Mouse (Mus musculus) brain, embryonic 14.5 days (tissue): ENCODE measurements around the gene Krtap4-13. TPM values are rescaled to one million over a fixed set of nuclear protein-coding genes. Genes with fewer than 3 reads are reported as not detected.

Experiments
- DNase-seq: peaks from one replicate; pipeline ENCODE4 v3.0.0-alpha.2; 2011; ENCODE audit warnings: low read depth
- CTCF ChIP-seq: fragments of 200-500 bp; IDR thresholded peaks from 2 replicates; pipeline ENCODE4 v1.5.1; 2012; ENCODE audit warnings: inconsistent platforms, mild to moderate bottlenecking, moderate library complexity, borderline replicate concordance; ENCODE audit not compliant: insufficient read depth, insufficient read length; ENCODE audit errors: extremely low read depth
- POLR2A ChIP-seq: fragments of 200-500 bp; IDR thresholded peaks from 2 replicates; pipeline ENCODE4 v1.6.1; 2012; ENCODE audit warnings: mild to moderate bottlenecking, inconsistent platforms, borderline replicate concordance; ENCODE audit not compliant: poor library complexity, insufficient read depth, insufficient read length, severe bottlenecking; ENCODE audit errors: extremely low read depth
- polyA plus RNA-seq: library from polyadenylated mRNA; depleted of rRNA; stranded (reverse); fragments of >200 nt; gene quantifications from 2 replicates; pipeline ENCODE4 v1.2.3, GENCODE M21; 2012; rRNA removed

The Krtap4-13 gene
- polyA plus RNA-seq, 1 experiment = not detected

- DNase-seq = no peak
- TF ChIP-seq CTCF (no peak), POLR2A (no peak)
Observed at GRCm38 (mm10) chr11:99768410-99768809, 41.3 kb downstream of the Krtap4-13 start.

Other genes starting within 250 kb of the Krtap4-13 start
- gene Krtap3-1, start 243.3 kb downstream of the Krtap4-13 start, polyA plus RNA-seq = not detected in 2 replicates
- not detected in 2 replicates for gene Krtap1-5, start 228.9 kb downstream of the Krtap4-13 start, polyA plus RNA-seq
- not detected in 2 replicates for gene Krtap1-4, start 226.2 kb downstream of the Krtap4-13 start, polyA plus RNA-seq
- not detected in 2 replicates for gene Krtap1-3, start 218.6 kb downstream of the Krtap4-13 start, polyA plus RNA-seq
- not detected in 2 replicates for gene Krtap9-3, start 211.8 kb downstream of the Krtap4-13 start, polyA plus RNA-seq
- not detected in 2 replicates for gene Gm11938, start 206.6 kb downstream of the Krtap4-13 start, polyA plus RNA-seq
- not detected in 2 replicates for gene Gm11937, start 199.7 kb downstream of the Krtap4-13 start, polyA plus RNA-seq
- gene Krtap2-4, start 195.0 kb downstream of the Krtap4-13 start, polyA plus RNA-seq = not detected in 2 replicates
- not detected in 2 replicates for gene Gm11562, start 189.5 kb downstream of the Krtap4-13 start, polyA plus RNA-seq
- gene Krtap4-1, start 181.7 kb downstream of the Krtap4-13 start, polyA plus RNA-seq = not detected in 2 replicates
- gene Krtap4-2, start 174.8 kb downstream of the Krtap4-13 start, polyA plus RNA-seq = not detected in 2 replicates
- gene Krtap4-7, start 165.8 kb downstream of the Krtap4-13 start, polyA plus RNA-seq = not detected in 2 replicates
- gene Gm11555, start 159.7 kb downstream of the Krtap4-13 start, polyA plus RNA-seq = not detected in 2 replicates
- gene Gm11563, start 150.9 kb downstream of the Krtap4-13 start, polyA plus RNA-seq = not detected in 2 replicates
- not detected in 2 replicates for gene Krtap4-6, start 143.9 kb downstream of the Krtap4-13 start, polyA plus RNA-seq
- not detected in 2 replicates for gene Gm14190, start 119.2 kb downstream of the Krtap4-13 start, polyA plus RNA-seq
- gene Gm14180, start 75.6 kb downstream of the Krtap4-13 start, polyA plus RNA-seq = not detected in 2 replicates
- gene Gm11595, start 37.0 kb downstream of the Krtap4-13 start, polyA plus RNA-seq = not detected in 2 replicates
- gene Krtap4-8, start 29.2 kb downstream of the Krtap4-13 start, polyA plus RNA-seq = not detected in 2 replicates
- gene Krtap4-9, start 24.7 kb downstream of the Krtap4-13 start, polyA plus RNA-seq = not detected in 2 replicates
- gene Gm11596, start 16.4 kb downstream of the Krtap4-13 start, polyA plus RNA-seq = not detected in 2 replicates
- not detected in 2 replicates for gene Gm11569, start 11.0 kb downstream of the Krtap4-13 start, polyA plus RNA-seq
- gene Gm11554, start 5.4 kb downstream of the Krtap4-13 start, polyA plus RNA-seq = not detected in 2 replicates
- not detected in 2 replicates for gene Gm11564, start 5.8 kb upstream of the Krtap4-13 start, polyA plus RNA-seq
- gene 2300003K06Rik, start 28.2 kb upstream of the Krtap4-13 start, polyA plus RNA-seq = not detected in 2 replicates
- not detected in 2 replicates for gene Krtap4-16, start 41.7 kb upstream of the Krtap4-13 start, polyA plus RNA-seq
- gene Gm11568, start 48.0 kb upstream of the Krtap4-13 start, polyA plus RNA-seq = not detected in 2 replicates
- gene Gm11559, start 54.6 kb upstream of the Krtap4-13 start, polyA plus RNA-seq = not detected in 2 replicates
- not detected in 2 replicates for gene Krtap9-1, start 63.5 kb upstream of the Krtap4-13 start, polyA plus RNA-seq
- gene Gm11567, start 69.3 kb upstream of the Krtap4-13 start, polyA plus RNA-seq = not detected in 2 replicates
- not detected in 2 replicates for gene Krtap31-1, start 98.0 kb upstream of the Krtap4-13 start, polyA plus RNA-seq
- not detected in 2 replicates for gene Gm11565, start 104.9 kb upstream of the Krtap4-13 start, polyA plus RNA-seq
- not detected in 2 replicates for gene Krtap31-2, start 126.4 kb upstream of the Krtap4-13 start, polyA plus RNA-seq
- not detected in 2 replicates for gene Krtap9-5, start 138.6 kb upstream of the Krtap4-13 start, polyA plus RNA-seq
- not detected in 2 replicates for gene Krtap29-1, start 169.2 kb upstream of the Krtap4-13 start, polyA plus RNA-seq
- gene Krtap16-1, start 176.7 kb upstream of the Krtap4-13 start, polyA plus RNA-seq = 0.04 TPM in 1 of 2 replicates, not detected in the other
- 0.19 and 0.27 TPM in 2 replicates for gene Krtap17-1, start 184.1 kb upstream of the Krtap4-13 start, polyA plus RNA-seq
- not detected in 2 replicates for gene Krt33a, start 206.3 kb upstream of the Krtap4-13 start, polyA plus RNA-seq
- 0.04 TPM in 1 of 2 replicates, not detected in the other for gene Krt33b, start 220.0 kb upstream of the Krtap4-13 start, polyA plus RNA-seq
- not detected in 2 replicates for gene Krt34, start 231.7 kb upstream of the Krtap4-13 start, polyA plus RNA-seq
- not detected in 2 replicates for gene Krt31, start 240.7 kb upstream of the Krtap4-13 start, polyA plus RNA-seq